Mouse (Mus musculus) midbrain, postnatal 0 days (tissue): ENCODE measurements around the gene Il27ra. TPM values are rescaled to one million over a fixed set of nuclear protein-coding genes. Genes with fewer than 3 reads are reported as not detected.

ENCODE experiments used
- ATAC-seq: fragments of 200-750 bp; cut with Nextera tagmentation; 2 replicates; pipeline ENCODE4 v1.8.0; 2017; ENCODE audit warnings: moderate number of reproducible peaks, mild to moderate bottlenecking, moderate TSS enrichment, moderate library complexity; ENCODE audit not compliant: low FRiP score
- DNase-seq: peaks from one replicate; pipeline ENCODE4 v3.0.0-alpha.2; 2015; ENCODE audit warnings: low spot score
- H3K27ac ChIP-seq: fragments of 300-500 bp; sonication (generic); 2 replicates; pipeline ENCODE4 v1.5.1; 2014; ENCODE audit warnings: low read depth, mild to moderate bottlenecking, low read length, mixed read lengths
- H3K27me3 ChIP-seq: fragments of 300-500 bp; sonication (generic); 2 replicates; pipeline ENCODE4 v1.6.1; 2014; ENCODE audit warnings: low read length, control low read depth, mixed read lengths; ENCODE audit not compliant: insufficient read depth
- H3K36me3 ChIP-seq: fragments of 300-500 bp; sonication (generic); 2 replicates; pipeline ENCODE4 v1.6.1; 2014; ENCODE audit warnings: low read length, control low read depth, mixed read lengths; ENCODE audit not compliant: insufficient read depth
- H3K4me1 ChIP-seq: fragments of 300-500 bp; sonication (generic); 2 replicates; pipeline ENCODE4 v1.6.1; 2014; ENCODE audit warnings: mild to moderate bottlenecking, control low read depth, antibody characterized with exemption, low read length, mixed read lengths; ENCODE audit not compliant: insufficient read depth
- H3K4me2 ChIP-seq: fragments of 300-500 bp; sonication (generic); 2 replicates; pipeline ENCODE4 v1.6.1; 2014; ENCODE audit warnings: low read depth, mild to moderate bottlenecking, low read length, mixed read lengths; ENCODE audit not compliant: poor library complexity, severe bottlenecking
- H3K4me3 ChIP-seq: fragments of 300-500 bp; sonication (generic); 2 replicates; pipeline ENCODE4 v1.5.1; 2014; ENCODE audit warnings: low read depth, mild to moderate bottlenecking, low read length, moderate library complexity
- H3K9ac ChIP-seq: fragments of 300-500 bp; sonication (generic); replicated peaks from 2 replicates; pipeline ENCODE4 v1.6.1; 2014; ENCODE audit warnings: mild to moderate bottlenecking, low read length, moderate library complexity, mixed read lengths; ENCODE audit not compliant: poor library complexity, severe bottlenecking
- H3K9me3 ChIP-seq: fragments of 300-500 bp; sonication (generic); 2 replicates; pipeline ENCODE4 v1.6.1; 2016; ENCODE audit warnings: low read length, control low read depth
- CTCF ChIP-seq: IDR thresholded peaks from 2 replicates; pipeline ENCODE4 v1.5.1; 2016; ENCODE audit warnings: antibody characterized with exemption, mild to moderate bottlenecking
- WGBS: fragments of 180-500 bp; shearing (Covaris S2); extraction: QIAGEN DNeasy Blood & Tissue Kit; methylation state at CpG from one replicate; pipeline ENCODE4 v1.1.7; 2014; 5-methylcytosine and 5-hydroxymethylcytosine counted together
- polyA plus RNA-seq: library from polyadenylated mRNA; unstranded; fragments of >200 nt; fragmentation: Nextera tagmentation; extraction: Ambion mirVana; gene quantifications from 2 replicates; pipeline ENCODE4 v1.2.1, GENCODE M21; 2015
- total RNA-seq: library from RNA; depleted of rRNA; stranded (reverse); fragments of >200 nt; gene quantifications from 2 replicates; pipeline ENCODE4 v1.2.3, GENCODE M21; 2014

Il27ra gene
- total and polyA plus RNA-seq, 2 experiments from 2014 or later = 0.21 to 0.71 TPM

- peak within 1 kb of the TSS; percentile 49 for H3K4me3 ChIP-seq
- DNase-seq = no peak
- WGBS = 96% methylated on average over 1 of the region's 1 CpGs
- H3K9ac ChIP-seq = peak within 1 kb of the TSS; percentile 66
- peak within 1 kb of the TSS; percentile 87 for H3K4me2 ChIP-seq
- ATAC-seq = no peak
- H3K9me3 ChIP-seq = no peaks in the 10 kb centered on the region
- peak within 1 kb of the TSS; percentile 79 for H3K27ac ChIP-seq
- H3K27me3 ChIP-seq = no peaks in the 10 kb centered on the region
- no peak for TF ChIP-seq CTCF
- no peaks in the 10 kb centered on the region for H3K36me3 ChIP-seq
- peaks cover 8% of the 10 kb centered on the region for H3K4me1 ChIP-seq
Observed at GRCm38 (mm10) chr8:84065037-84065436, 22.6 kb upstream of the Il27ra start, which contains the start of gene Gm10643. Gene Gm10643, minus strand, starts transcription at chr8:84065137.

- H3K9me3 ChIP-seq = no peaks in the 10 kb centered on the region
- no peak for ATAC-seq
- peaks cover 8% of the 10 kb centered on the region for H3K4me1 ChIP-seq
- H3K9ac ChIP-seq = no peak overlapping the region
- DNase-seq = no peak
- 74% methylated on average over 8 of the region's 8 CpGs for WGBS
- no peak overlapping the region for H3K4me2 ChIP-seq
- no peak overlapping the region for H3K27ac ChIP-seq
- TF ChIP-seq CTCF = no peak
- no peaks in the 10 kb centered on the region for H3K27me3 ChIP-seq
- no peaks in the 10 kb centered on the region for H3K36me3 ChIP-seq
- no peak overlapping the region for H3K4me3 ChIP-seq
Observed at GRCm38 (mm10) chr8:84063861-84064610, 21.6 kb upstream of the Il27ra start.

GRCm38 (mm10) chr8:84060245-84060644 is 17.9 kb upstream of the Il27ra start:
- no peaks in the 10 kb centered on the region for H3K4me1 ChIP-seq
- no peak overlapping the region for H3K27ac ChIP-seq
- 81% methylated on average over 2 of the region's 2 CpGs for WGBS
- H3K4me3 ChIP-seq = no peak overlapping the region
- no peak for ATAC-seq
- H3K36me3 ChIP-seq = no peaks in the 10 kb centered on the region
- H3K27me3 ChIP-seq = no peaks in the 10 kb centered on the region
- no peak for DNase-seq
- no peak for TF ChIP-seq CTCF
- no peak overlapping the region for H3K4me2 ChIP-seq
- H3K9me3 ChIP-seq = no peaks in the 10 kb centered on the region
- no peak overlapping the region for H3K9ac ChIP-seq

GRCm38 (mm10) chr8:84059226-84059625 is 16.8 kb upstream of the Il27ra start:
- Histone ChIP-seq H3K4me2 (no peak overlapping the region), H3K27ac (no peak overlapping the region), H3K9ac (no peak overlapping the region), H3K36me3 (no peaks in the 10 kb centered on the region), H3K9me3 (no peaks in the 10 kb centered on the region), H3K27me3 (no peaks in the 10 kb centered on the region), H3K4me1 (no peaks in the 10 kb centered on the region), H3K4me3 (no peak overlapping the region)
- whole genome bisulfite sequencing = 95% methylated on average over 2 of the region's 2 CpGs
- no peak for DNase-seq
- TF ChIP-seq CTCF = no peak
- ATAC-seq = no peak

GRCm38 (mm10) chr8:84057827-84058226 is 15.4 kb upstream of the Il27ra start:
- WGBS = 69% methylated on average over 1 of the region's 1 CpGs
- DNase-seq = no peak
- no peak overlapping the region for H3K9ac ChIP-seq
- TF ChIP-seq CTCF = no peak
- no peaks in the 10 kb centered on the region for H3K27me3 ChIP-seq
- no peaks in the 10 kb centered on the region for H3K4me1 ChIP-seq
- H3K9me3 ChIP-seq = no peaks in the 10 kb centered on the region
- H3K27ac ChIP-seq = no peak overlapping the region
- no peaks in the 10 kb centered on the region for H3K36me3 ChIP-seq
- no peak overlapping the region for H3K4me3 ChIP-seq
- ATAC-seq = no peak
- no peak overlapping the region for H3K4me2 ChIP-seq

- ATAC-seq (no peak), DNase-seq (no peak)
- no peak overlapping the region for H3K4me2 ChIP-seq
- H3K27me3 ChIP-seq = no peaks in the 10 kb centered on the region
- TF ChIP-seq CTCF = no peak
- no peak overlapping the region for H3K4me3 ChIP-seq
- H3K36me3 ChIP-seq = no peaks in the 10 kb centered on the region
- no peaks in the 10 kb centered on the region for H3K9me3 ChIP-seq
- H3K4me1 ChIP-seq = no peaks in the 10 kb centered on the region
- H3K27ac ChIP-seq = no peak overlapping the region
- H3K9ac ChIP-seq = no peak overlapping the region
- 94% methylated on average over 5 of the region's 5 CpGs for WGBS
Observed at GRCm38 (mm10) chr8:84053229-84053628, 10.8 kb upstream of the Il27ra start.
